Comparison of ENCODE assay signal across 21 mouse cellular contexts in genomic region chr4:132912156-132912555, GRCm38 (mm10).
"Had no signal": no experiment of that assay in that cellular context is flagged by ENCODE, and none has a peak within 500 bp of the region (broad histone marks: within the 10 kb centered on the region; RNA-seq: fewer than 3 reads in every experiment).

No protein-coding gene starts in this region.

- H3K4me3 ChIP-seq: kidney, embryonic 15.5 days; limb, embryonic 10.5 days; limb, embryonic 13.5 days; liver, embryonic 12.5 days; liver, embryonic 15.5 days; midbrain, embryonic 12.5 days; midbrain, embryonic 15.5 days; neural tube, embryonic 12.5 days; neural tube, embryonic 15.5 days had no signal

- H3K27ac ChIP-seq: kidney, embryonic 15.5 days; limb, embryonic 10.5 days; limb, embryonic 13.5 days; liver, embryonic 12.5 days; liver, embryonic 15.5 days; macrophage; midbrain, embryonic 12.5 days; midbrain, embryonic 15.5 days; neural tube, embryonic 12.5 days; neural tube, embryonic 15.5 days; stomach, postnatal 0 days had no signal

- DNase-seq: kidney, adult 8-10 months; kidney, postnatal 10 days; kidney, postnatal 36 days; layer of hippocampus, adult 9-11 months; liver; lung, adult 18-20 months; lung, postnatal 14 days; right cerebral cortex, adult 18-20 months; right cerebral cortex, postnatal 14 days; right cerebral cortex, postnatal 4 days had no signal
